Mouse (Mus musculus): ENCODE measurements around the gene Sez6. TPM values are rescaled to one million over a fixed set of nuclear protein-coding genes. Genes with fewer than 3 reads are reported as not detected.

The Sez6 gene
- polyA plus RNA-seq, 1 experiment from 2014 or later, result 40.3 TPM

DNA sequence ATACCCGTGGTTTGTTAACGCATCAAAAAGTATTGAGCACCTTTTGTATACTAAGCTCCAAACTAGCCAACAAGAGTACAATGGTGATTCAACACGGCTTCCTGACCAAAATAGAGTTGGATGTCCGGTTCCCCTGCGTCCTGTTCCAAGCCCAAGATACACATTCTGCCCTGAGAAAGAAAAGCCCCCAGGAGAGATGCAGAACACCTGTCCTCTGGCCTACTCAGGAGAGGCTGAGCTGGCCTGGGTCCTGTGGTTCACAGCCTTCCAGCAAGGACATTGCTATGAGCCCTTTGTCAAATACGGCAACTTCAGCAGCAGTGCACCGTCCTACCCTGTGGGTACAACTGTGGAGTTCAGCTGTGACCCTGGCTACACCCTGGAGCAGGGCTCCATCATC is 42.9 kb downstream of the Sez6 start:
- Histone ChIP-seq H3K4me3 (no peak overlapping the region), H3K27me3 (peaks cover 62% of the 10 kb centered on the region), H3K27ac (replicated peaks) (no peak overlapping the region), H3K4me1 (no peaks in the 10 kb centered on the region), H3K9ac (replicated peaks) (no peak overlapping the region), H3K36me3 (no peaks in the 10 kb centered on the region), H3K9me3 (no peaks in the 10 kb centered on the region), H3K4me2 (replicated peaks) (no peak overlapping the region)
- ATAC-seq (ENCODE audit: low FRiP score, low read depth), result no peak
- 87% methylated on average over 7 of the region's 7 CpGs for WGBS

DNA sequence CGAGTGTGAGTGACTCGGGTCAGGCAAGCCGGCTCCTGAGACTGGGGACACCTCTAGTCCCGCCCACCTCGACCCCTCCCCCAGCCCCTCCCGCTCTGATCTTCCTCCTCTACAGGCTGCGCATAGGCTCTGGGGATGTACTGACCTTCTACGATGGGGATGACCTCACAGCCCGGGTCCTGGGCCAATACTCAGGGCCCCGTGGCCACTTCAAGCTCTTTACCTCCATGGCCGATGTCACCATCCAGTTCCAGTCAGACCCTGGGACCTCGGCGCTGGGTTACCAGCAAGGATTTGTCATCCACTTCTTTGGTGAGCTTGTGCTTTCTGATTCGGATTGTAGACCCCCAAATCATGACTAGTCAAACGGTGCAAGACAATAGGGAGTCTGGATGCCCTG is 43.7 kb downstream of the Sez6 start:
- Histone ChIP-seq H3K4me1 (no peaks in the 10 kb centered on the region), H3K9me3 (no peaks in the 10 kb centered on the region), H3K9ac (replicated peaks) (no peak overlapping the region), H3K36me3 (no peaks in the 10 kb centered on the region), H3K27me3 (peaks cover 58% of the 10 kb centered on the region), H3K4me3 (no peak overlapping the region), H3K4me2 (replicated peaks) (no peak overlapping the region), H3K27ac (replicated peaks) (no peak overlapping the region)
- no peak for ATAC-seq (ENCODE audit: low FRiP score, low read depth)
- WGBS, result 50% methylated on average over 15 of the region's 15 CpGs

DNA sequence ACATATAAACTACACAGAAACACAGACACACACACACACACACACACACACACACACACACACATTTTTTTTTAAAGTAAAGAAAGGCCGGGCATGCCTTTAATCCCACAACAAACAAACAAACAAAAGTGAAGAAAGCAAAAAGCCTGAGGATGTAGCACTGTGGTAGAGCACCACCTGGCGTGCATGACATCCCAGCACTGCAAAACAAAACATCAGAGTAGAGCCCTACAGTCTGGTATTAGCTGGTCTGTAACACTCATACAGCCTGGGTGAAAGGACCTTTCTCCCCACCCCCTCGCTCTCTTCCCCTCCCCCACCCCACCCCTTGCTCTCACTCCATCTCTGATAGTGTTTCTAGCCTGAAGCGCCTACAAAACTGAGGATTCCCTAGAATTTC is 45.3 kb downstream of the Sez6 start:
- H3K4me2 ChIP-seq (replicated peaks), result no peak overlapping the region
- H3K27me3 ChIP-seq, result peaks cover 55% of the 10 kb centered on the region
- no peak overlapping the region for H3K9ac ChIP-seq (replicated peaks)
- H3K27ac ChIP-seq (replicated peaks), result no peak overlapping the region
- no peaks in the 10 kb centered on the region for H3K36me3 ChIP-seq
- H3K4me1 ChIP-seq, result 0 out of 2 replicates have a peak, but pooled peaks cover 2% of the 10 kb centered on the region
- no peak for ATAC-seq (ENCODE audit: low FRiP score, low read depth)
- no peak overlapping the region for H3K4me3 ChIP-seq
- H3K9me3 ChIP-seq, result no peaks in the 10 kb centered on the region
- whole genome bisulfite sequencing, result 34% methylated on average over 4 of the region's 4 CpGs

DNA sequence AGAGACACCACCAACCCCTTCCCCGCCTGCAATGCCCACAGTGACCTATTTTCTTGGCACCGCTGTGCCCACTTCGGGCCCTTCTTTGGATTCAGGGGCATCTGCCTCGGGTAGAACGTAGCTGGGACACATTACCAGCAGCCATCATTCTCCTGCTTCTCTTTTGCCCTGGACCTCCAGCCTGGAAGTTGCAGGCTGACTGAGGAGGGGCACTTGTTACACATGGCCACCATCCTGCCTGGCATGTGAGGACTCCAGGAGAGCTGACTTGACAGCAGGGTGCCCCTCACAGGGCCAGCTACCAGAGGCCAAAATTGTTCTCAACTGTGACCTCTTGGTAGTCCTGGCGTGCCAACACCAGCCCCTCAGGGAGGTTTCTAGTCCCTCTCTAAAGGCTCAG is 47.6 kb downstream of the Sez6 start:
- no peak overlapping the region for H3K9ac ChIP-seq (replicated peaks)
- 0 out of 2 replicates have a peak, but pooled peaks cover 6% of the 10 kb centered on the region for H3K4me1 ChIP-seq
- no peak for ATAC-seq (ENCODE audit: low FRiP score, low read depth)
- WGBS, result 86% methylated on average over 6 of the region's 6 CpGs
- no peak overlapping the region for H3K4me3 ChIP-seq
- peaks cover 47% of the 10 kb centered on the region for H3K27me3 ChIP-seq
- H3K4me2 ChIP-seq (replicated peaks), result no peak overlapping the region
- no peak overlapping the region for H3K27ac ChIP-seq (replicated peaks)
- H3K9me3 ChIP-seq, result no peaks in the 10 kb centered on the region
- no peaks in the 10 kb centered on the region for H3K36me3 ChIP-seq

DNA sequence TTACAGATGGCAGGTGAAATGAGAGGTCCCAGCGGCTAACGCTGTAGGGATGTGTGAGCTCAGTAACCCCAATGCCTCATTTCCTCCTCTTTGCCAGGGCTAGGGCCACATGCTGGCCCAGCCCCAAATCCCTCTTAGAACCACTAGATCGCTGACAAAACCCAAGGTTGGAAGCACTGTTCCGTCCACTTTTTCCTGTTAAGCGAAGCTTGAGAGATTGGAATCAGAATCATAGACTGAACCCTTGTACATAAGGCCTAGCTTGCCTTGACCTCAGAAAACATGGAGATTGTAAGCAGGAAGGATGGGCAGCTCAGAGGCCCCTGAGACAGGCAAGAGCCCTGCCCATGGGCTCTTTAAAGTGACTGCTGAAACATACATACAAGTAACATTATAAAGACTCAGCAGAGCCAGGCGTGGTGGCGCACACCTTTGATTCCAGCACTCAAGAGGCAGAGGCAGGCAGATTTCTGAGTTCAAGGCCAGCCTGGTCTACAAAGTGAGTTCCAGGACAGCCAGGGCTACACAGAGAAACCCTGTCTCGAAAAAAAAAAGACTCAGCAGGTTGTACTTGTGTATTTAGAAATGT is 48.7 kb downstream of the Sez6 start:
- H3K36me3 ChIP-seq, result no peaks in the 10 kb centered on the region
- no peak overlapping the region for H3K4me2 ChIP-seq (replicated peaks)
- no peak overlapping the region for H3K4me3 ChIP-seq
- no peak overlapping the region for H3K27ac ChIP-seq (replicated peaks)
- no peak for ATAC-seq (ENCODE audit: low FRiP score, low read depth)
- H3K9ac ChIP-seq (replicated peaks), result no peak overlapping the region
- WGBS, result 83% methylated on average over 8 of the region's 8 CpGs
- H3K9me3 ChIP-seq, result no peaks in the 10 kb centered on the region
- H3K4me1 ChIP-seq, result 0 out of 2 replicates have a peak, but pooled peaks cover 6% of the 10 kb centered on the region
- H3K27me3 ChIP-seq, result peaks cover 36% of the 10 kb centered on the region

DNA sequence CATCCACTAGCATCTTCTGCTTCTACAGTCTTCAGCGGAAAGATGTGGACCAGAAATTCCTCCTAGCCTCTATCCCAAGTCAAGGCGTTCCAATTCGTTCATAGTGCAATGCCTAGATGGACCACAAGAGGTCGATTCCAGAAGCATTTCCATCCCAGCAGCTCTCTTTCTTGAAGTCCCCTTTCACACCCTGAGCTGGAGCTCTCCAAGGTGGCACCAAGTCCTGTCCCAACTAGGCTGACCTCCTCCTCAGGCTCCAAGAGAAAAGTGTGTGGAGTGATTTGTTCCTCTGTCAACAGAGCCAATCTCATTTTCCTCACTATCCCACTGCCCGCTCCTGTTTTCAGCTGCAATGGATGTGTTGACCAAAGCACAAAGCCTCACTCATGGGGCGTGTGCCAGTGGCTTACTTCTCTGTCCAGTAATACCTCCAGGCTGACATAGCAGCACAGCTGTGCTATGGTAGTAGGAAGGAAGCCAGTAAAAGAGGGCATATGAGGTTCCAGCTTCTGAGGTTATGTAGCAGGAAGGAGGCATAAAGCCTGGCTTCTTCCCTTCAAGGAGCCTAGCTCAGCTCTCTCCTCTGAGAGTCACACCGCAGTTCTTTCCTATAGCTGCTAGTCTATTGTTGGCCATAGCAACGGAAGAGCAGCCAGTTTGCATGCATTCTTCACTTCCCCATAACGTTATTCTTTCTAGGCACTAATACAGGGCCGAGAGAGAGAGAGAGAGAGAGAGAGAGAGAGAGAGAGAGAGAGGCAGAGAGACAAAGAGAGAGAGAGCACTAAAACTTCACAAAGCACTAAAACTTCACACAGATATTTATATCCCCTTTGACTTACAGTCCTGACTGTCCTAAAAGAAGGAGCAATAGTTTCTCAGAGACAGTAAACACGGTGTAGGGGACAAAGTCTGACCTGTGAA is 49.9 kb downstream of the Sez6 start:
- no peak overlapping the region for H3K9ac ChIP-seq (replicated peaks)
- whole genome bisulfite sequencing, result 35% methylated on average over 11 of the region's 11 CpGs
- peaks cover 24% of the 10 kb centered on the region for H3K27me3 ChIP-seq
- H3K4me3 ChIP-seq, result no peak overlapping the region
- H3K27ac ChIP-seq (replicated peaks), result no peak overlapping the region
- peaks cover 13% of the 10 kb centered on the region for H3K4me1 ChIP-seq
- H3K9me3 ChIP-seq, result no peaks in the 10 kb centered on the region
- no peak for ATAC-seq (ENCODE audit: low FRiP score, low read depth)
- H3K36me3 ChIP-seq, result no peaks in the 10 kb centered on the region
- peak overlapping the region; percentile 91; the same call in 1 of the 2 replicates for H3K4me2 ChIP-seq (replicated peaks)

DNA sequence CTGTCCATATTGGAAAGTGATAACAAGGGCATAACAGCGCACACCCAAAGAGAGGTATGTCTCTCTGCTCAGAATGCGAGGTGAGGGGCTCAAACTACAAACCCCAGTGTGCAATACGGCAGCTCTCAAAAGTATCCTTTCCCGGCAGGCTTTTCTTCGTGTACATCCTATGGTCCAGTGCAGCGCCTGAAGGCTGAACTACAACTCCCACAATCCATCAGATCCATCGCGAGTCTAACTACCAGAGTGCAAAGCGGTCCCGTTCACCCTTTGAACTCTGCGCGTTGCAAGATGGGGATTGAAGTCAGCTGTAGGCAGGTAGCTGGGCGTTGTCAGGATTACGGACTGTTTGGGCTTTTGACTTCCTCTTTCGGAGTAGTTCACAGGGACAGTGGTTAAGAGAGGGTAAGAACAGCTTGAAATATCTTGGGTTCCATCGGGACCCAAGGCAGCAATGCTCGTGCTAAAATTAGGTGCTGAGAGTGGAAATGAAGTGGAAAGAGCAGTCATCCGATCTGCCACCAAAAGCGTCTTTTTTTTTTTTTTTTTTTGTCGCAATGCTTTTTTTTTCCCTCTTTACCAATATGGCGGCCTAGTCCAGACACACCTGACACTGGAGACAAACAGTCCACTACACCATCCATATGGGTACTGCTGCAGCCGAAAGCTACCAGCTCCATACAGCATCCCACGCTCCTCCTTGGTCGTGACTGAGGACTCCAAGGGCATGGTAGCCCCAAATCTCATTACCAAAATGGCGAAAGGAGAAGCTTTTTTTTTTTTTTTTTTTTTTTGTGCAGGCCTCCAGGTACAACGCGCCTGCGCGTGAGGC is 51.2 kb downstream of the Sez6 start:
- Histone ChIP-seq H3K27ac (replicated peaks) (peak overlapping the region; percentile 91), H3K9ac (replicated peaks) (0 out of 2 replicates have a peak overlapping the region, but pooled peaks have one; percentile 29), H3K9me3 (no peaks in the 10 kb centered on the region), H3K4me3 (peak overlapping the region; percentile 95), H3K27me3 (peaks cover 13% of the 10 kb centered on the region), H3K4me2 (replicated peaks) (peak overlapping the region; percentile 91), H3K36me3 (peaks cover 6% of the 10 kb centered on the region), H3K4me1 (peaks cover 19% of the 10 kb centered on the region)
- peak; percentile 87 for ATAC-seq (ENCODE audit: low FRiP score, low read depth)
- under 1% methylated on average over 29 of the region's 29 CpGs for WGBS

DNA sequence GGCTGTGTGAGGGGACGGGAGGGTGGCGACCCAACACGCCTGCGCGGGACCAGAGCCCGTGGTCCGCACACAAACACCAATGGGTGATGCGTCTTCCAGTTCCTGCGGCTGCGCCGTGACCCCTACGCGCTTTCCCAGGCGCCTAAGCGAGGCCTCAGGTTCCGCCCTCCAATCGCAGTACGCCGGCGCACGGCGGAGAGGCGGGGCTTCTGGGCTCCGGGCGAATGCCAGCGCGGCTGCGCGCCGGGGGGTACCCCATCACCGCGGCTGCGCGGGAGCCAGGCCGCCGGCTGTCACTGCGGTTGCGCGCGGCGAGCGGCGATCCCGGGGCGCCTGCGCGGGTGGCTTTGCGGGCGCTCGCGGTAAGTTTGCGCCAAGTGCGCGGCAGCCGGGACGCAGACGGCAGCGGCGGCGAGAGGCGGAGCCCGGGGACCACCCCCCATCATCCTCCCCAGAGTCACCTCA is 51.9 kb downstream of the Sez6 start, which contains the start of gene Phf12:
TSS of gene Phf12 (plus strand) at position 314 of the 465 bp plus-strand sequence.
- ATAC-seq (ENCODE audit: low FRiP score, low read depth), result peak; percentile 83
- WGBS, result under 1% methylated on average over 62 of the region's 62 CpGs
- H3K9ac ChIP-seq (replicated peaks), result peak within 1 kb of the TSS; percentile 99
- peak within 1 kb of the TSS; percentile 95 for H3K4me3 ChIP-seq
- peaks cover 7% of the 10 kb centered on the region for H3K27me3 ChIP-seq
- H3K4me2 ChIP-seq (replicated peaks), result peak within 1 kb of the TSS; percentile 91
- H3K27ac ChIP-seq (replicated peaks), result peak within 1 kb of the TSS; percentile 91
- H3K9me3 ChIP-seq, result no peaks in the 10 kb centered on the region
- H3K36me3 ChIP-seq, result peaks cover 10% of the 10 kb centered on the region
- H3K4me1 ChIP-seq, result peaks cover 19% of the 10 kb centered on the region

DNA sequence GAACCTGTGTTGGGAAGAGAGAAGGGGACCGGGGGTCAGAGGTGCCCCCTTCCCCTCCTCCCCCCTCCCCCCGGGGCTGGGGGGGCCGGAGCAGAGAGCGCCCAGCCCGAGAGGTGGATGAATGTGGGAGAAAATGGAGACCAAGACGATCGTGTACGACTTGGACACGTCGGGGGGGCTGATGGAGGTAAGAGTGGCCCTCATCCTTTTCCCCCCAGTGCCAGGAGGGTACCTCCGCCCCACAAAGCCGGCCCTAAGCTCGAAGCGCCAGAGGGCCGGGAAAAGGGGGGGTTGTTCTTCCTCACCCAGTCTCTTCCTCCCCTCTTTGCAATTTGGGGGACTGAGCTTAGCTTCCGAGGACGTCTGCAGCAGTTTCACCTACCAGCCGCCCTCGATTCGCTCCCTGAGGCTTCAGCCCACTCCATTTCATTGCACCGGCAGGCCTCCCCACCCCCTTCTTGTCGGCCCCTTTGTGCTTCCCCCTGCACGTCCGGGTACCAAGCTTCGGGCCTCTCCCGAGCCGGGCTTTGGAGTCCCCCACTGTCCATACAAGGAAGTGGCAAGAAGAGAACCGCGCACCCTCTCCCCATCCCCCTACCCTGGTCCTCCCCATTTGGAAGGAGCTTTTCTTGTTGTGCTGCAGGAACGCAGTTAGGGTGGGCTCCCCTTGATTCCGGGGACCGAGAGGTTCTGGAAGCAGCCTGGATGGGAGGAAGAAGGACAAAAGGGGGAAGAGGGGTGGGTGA is 52.8 kb downstream of the Sez6 start:
- under 1% methylated on average over 29 of the region's 32 CpGs for WGBS
- peak overlapping the region; percentile 91 for H3K4me2 ChIP-seq (replicated peaks)
- peak overlapping the region; percentile 91 for H3K27ac ChIP-seq (replicated peaks)
- H3K4me3 ChIP-seq, result peak overlapping the region; percentile 95
- no peaks in the 10 kb centered on the region; the same call in 1 of the 2 replicates for H3K27me3 ChIP-seq
- no peaks in the 10 kb centered on the region for H3K9me3 ChIP-seq
- H3K9ac ChIP-seq (replicated peaks), result peak overlapping the region; percentile 99
- peaks cover 19% of the 10 kb centered on the region for H3K4me1 ChIP-seq
- ATAC-seq (ENCODE audit: low FRiP score, low read depth), result no peak
- peaks cover 16% of the 10 kb centered on the region for H3K36me3 ChIP-seq

DNA sequence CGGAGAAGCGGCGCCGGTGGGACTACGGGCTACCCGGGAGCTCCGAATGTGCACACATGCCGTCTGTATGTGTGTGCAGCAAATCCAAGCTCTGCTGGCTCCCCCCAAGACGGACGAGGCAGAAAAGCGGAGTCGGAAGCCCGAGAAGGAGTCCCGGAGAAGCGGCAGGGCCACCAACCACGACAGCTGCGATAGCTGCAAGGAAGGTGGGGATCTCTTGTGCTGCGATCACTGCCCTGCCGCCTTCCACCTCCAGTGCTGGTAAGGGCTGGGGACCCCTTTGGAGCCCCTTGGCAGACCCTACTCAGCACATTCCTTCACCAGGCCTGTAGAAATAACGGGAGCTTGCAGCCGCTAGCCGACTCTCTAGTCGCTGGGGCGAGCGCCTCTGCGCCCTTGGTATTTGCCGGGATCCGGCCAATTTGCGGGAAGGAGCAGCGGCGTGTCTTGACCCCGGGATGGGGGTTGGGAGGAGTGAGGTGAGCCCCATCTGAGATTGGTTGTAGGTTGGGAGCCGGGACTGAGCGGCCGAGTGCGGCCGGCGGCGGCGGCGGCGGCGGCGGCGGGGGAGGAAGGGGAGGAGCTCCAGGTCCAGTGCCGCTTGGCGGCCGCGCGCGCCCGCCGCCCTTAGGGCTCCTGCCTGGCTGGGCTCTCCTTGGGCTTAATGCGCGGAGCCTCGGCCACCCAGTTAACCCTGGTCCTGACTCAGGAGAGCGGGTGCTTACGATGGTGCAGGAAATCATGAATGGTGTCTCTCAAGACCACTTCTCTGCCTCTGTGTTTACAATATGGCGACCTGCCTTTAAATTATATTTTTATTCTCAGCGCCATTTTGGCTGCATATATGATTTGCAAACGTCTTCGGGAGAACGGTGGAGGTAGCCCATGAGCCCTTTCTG is 53.6 kb downstream of the Sez6 start:
- Histone ChIP-seq H3K27me3 (no peaks in the 10 kb centered on the region), H3K4me1 (peaks cover 19% of the 10 kb centered on the region), H3K36me3 (peaks cover 24% of the 10 kb centered on the region), H3K27ac (replicated peaks) (peak overlapping the region; percentile 91), H3K9ac (replicated peaks) (peak overlapping the region; percentile 99), H3K9me3 (no peaks in the 10 kb centered on the region), H3K4me2 (replicated peaks) (peak overlapping the region; percentile 91), H3K4me3 (peak overlapping the region; percentile 95)
- WGBS, result 0% methylated on average over 33 of the region's 63 CpGs
- no peak; the same call in 1 of the 2 replicates for ATAC-seq (ENCODE audit: low FRiP score, low read depth)
